Mouse (Mus musculus) myocyte (in vitro differentiated cells): ENCODE measurements around the gene Stoml3.

Source experiments
- POLR2A ChIP-seq: IDR thresholded peaks from one replicate; pipeline ENCODE4 v1.6.1; 2011; ENCODE audit warnings: low read depth, mild to moderate bottlenecking, control low read depth, moderate library complexity; ENCODE audit not compliant: insufficient read length
- TCF3 ChIP-seq: IDR thresholded peaks from one replicate; pipeline ENCODE4 v1.6.1; 2011; ENCODE audit warnings: low read depth, control low read depth; ENCODE audit not compliant: insufficient read length

GRCm38 (mm10) chr3:53486561-53486960 is 1.9 kb upstream of the Stoml3 start:
- TF ChIP-seq POLR2A (no peak), TCF3 (no peak)
